Mouse (Mus musculus) liver, embryonic 11.5 days (tissue): ENCODE results near the gene Rere. TPM values are rescaled to one million over a fixed set of nuclear protein-coding genes. Genes with fewer than 3 reads are reported as not detected.

Experiments used
- ATAC-seq: fragments of 200-750 bp; cut with Nextera tagmentation; replicated peaks from 2 replicates; pipeline ENCODE4 v1.8.0; 2017; ENCODE audit warnings: moderate number of reproducible peaks, mild to moderate bottlenecking, moderate TSS enrichment, moderate library complexity; ENCODE audit not compliant: low FRiP score
- DNase-seq: peaks from one replicate; pipeline ENCODE4 v3.0.0-alpha.2; 2017; ENCODE audit warnings: low spot score
- H3K27ac ChIP-seq: fragments of 300-500 bp; sonication (generic); 2 replicates; pipeline ENCODE4 v1.5.1; 2014; ENCODE audit warnings: mild to moderate bottlenecking, low read depth, low read length, control low read depth
- H3K27me3 ChIP-seq: fragments of 300-500 bp; sonication (generic); replicated peaks from 2 replicates; pipeline ENCODE4 v1.6.1; 2014; ENCODE audit warnings: low read length, mixed read lengths; ENCODE audit not compliant: control insufficient read depth, insufficient read depth
- H3K36me3 ChIP-seq: fragments of 300-500 bp; sonication (generic); 2 replicates; pipeline ENCODE4 v1.6.1; 2014; ENCODE audit warnings: mild to moderate bottlenecking, low read length, moderate library complexity, mixed read lengths; ENCODE audit not compliant: control insufficient read depth, insufficient read depth
- H3K4me1 ChIP-seq: fragments of 300-500 bp; sonication (generic); replicated peaks from 2 replicates; pipeline ENCODE4 v1.6.1; 2014; ENCODE audit warnings: low read length, mixed read lengths; ENCODE audit not compliant: control insufficient read depth, insufficient read depth
- H3K4me2 ChIP-seq: fragments of 300-500 bp; sonication (generic); 2 replicates; pipeline ENCODE4 v1.6.1; 2014; ENCODE audit warnings: mild to moderate bottlenecking, control low read depth, moderate library complexity
- H3K4me3 ChIP-seq: fragments of 300-500 bp; sonication (generic); 2 replicates; pipeline ENCODE4 v1.5.1; 2014; ENCODE audit warnings: low read depth, low read length, control low read depth
- H3K9ac ChIP-seq: fragments of 300-500 bp; sonication (generic); 2 replicates; pipeline ENCODE4 v1.6.1; 2014; ENCODE audit warnings: low read depth, low read length, control low read depth
- H3K9me3 ChIP-seq: fragments of 300-500 bp; sonication (generic); 2 replicates; pipeline ENCODE4 v1.6.1; 2016; ENCODE audit warnings: low read length, inconsistent platforms, mixed read lengths; ENCODE audit not compliant: control insufficient read depth
- WGBS: fragments of 180-500 bp; shearing (Covaris S2); extraction: QIAGEN DNeasy Blood & Tissue Kit; methylation state at CpG from one replicate; pipeline ENCODE4 v1.1.7; 2014; 5-methylcytosine and 5-hydroxymethylcytosine counted together
- polyA plus RNA-seq: library from polyadenylated mRNA; unstranded; fragments of >200 nt; fragmentation: Nextera tagmentation; extraction: Ambion mirVana; gene quantifications from 2 replicates; pipeline ENCODE4 v1.2.1, GENCODE M21; 2014

Rere gene
- polyA plus RNA-seq, 1 experiment from 2014 or later, result 23.3 TPM

GRCm38 (mm10) chr4:150351419-150352075 lies 70.1 kb downstream of the Rere start:
- Histone ChIP-seq H3K4me2 (no peak overlapping the region), H3K9me3 (no peaks in the 10 kb centered on the region), H3K4me1 (peaks cover 11% of the 10 kb centered on the region), H3K27me3 (no peaks in the 10 kb centered on the region), H3K4me3 (no peak overlapping the region), H3K27ac (no peak overlapping the region), H3K9ac (no peak overlapping the region), H3K36me3 (no peaks in the 10 kb centered on the region)
- DNase-seq, result no peak
- 64% methylated on average over 7 of the region's 7 CpGs for WGBS
- no peak for ATAC-seq

DNA sequence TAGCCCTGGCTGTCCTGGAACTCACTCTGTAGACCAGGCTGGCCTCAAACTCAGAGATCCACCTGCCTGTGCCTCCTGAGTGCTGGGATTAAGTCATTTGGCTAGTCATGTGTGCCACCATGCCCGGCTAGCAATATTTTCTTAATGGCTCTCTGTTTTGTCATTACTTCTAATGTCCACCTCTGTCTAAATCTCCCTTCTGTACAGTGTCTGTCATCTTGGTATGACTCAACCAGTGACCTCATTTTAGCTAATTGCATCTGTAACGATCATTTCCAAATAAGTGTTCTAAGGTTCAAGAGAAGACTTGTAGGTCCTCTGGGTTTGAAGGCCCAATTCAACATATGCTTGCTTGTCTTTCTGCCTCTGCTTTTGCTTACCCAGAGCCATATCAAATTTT lies 71.3 kb downstream of the Rere start:
- 91% methylated on average over 2 of the region's 2 CpGs for WGBS
- Histone ChIP-seq H3K27me3 (no peaks in the 10 kb centered on the region), H3K27ac (no peak overlapping the region), H3K9ac (no peak overlapping the region), H3K9me3 (no peaks in the 10 kb centered on the region), H3K4me2 (no peak overlapping the region), H3K36me3 (no peaks in the 10 kb centered on the region), H3K4me3 (no peak overlapping the region), H3K4me1 (peaks cover 7% of the 10 kb centered on the region)
- ATAC-seq (no peak), DNase-seq (no peak)

GRCm38 (mm10) chr4:150353376-150353900 lies 72.0 kb downstream of the Rere start:
- ATAC-seq (no peak), DNase-seq (no peak)
- no peak overlapping the region for H3K9ac ChIP-seq

GRCm38 (mm10) chr4:150355801-150356200 lies 74.4 kb downstream of the Rere start:
- Histone ChIP-seq H3K27me3 (no peaks in the 10 kb centered on the region), H3K4me3 (no peak overlapping the region), H3K4me2 (no peak overlapping the region), H3K36me3 (no peaks in the 10 kb centered on the region), H3K4me1 (peaks cover under 1% of the 10 kb centered on the region), H3K9me3 (no peaks in the 10 kb centered on the region), H3K9ac (no peak overlapping the region), H3K27ac (no peak overlapping the region)
- DNase-seq (no peak), ATAC-seq (no peak)
- 82% methylated on average over 5 of the region's 5 CpGs for WGBS

More at GRCm38 (mm10) chr4:150353376-150353900, 72.0 kb downstream of the Rere start:
- 92% methylated on average over 7 of the region's 7 CpGs for WGBS
- H3K4me1 ChIP-seq, result peaks cover 7% of the 10 kb centered on the region
- H3K9me3 ChIP-seq, result no peaks in the 10 kb centered on the region
- H3K27me3 ChIP-seq, result no peaks in the 10 kb centered on the region
- H3K27ac ChIP-seq, result no peak overlapping the region
- no peak overlapping the region for H3K4me3 ChIP-seq
- no peaks in the 10 kb centered on the region for H3K36me3 ChIP-seq
- no peak overlapping the region for H3K4me2 ChIP-seq

DNA sequence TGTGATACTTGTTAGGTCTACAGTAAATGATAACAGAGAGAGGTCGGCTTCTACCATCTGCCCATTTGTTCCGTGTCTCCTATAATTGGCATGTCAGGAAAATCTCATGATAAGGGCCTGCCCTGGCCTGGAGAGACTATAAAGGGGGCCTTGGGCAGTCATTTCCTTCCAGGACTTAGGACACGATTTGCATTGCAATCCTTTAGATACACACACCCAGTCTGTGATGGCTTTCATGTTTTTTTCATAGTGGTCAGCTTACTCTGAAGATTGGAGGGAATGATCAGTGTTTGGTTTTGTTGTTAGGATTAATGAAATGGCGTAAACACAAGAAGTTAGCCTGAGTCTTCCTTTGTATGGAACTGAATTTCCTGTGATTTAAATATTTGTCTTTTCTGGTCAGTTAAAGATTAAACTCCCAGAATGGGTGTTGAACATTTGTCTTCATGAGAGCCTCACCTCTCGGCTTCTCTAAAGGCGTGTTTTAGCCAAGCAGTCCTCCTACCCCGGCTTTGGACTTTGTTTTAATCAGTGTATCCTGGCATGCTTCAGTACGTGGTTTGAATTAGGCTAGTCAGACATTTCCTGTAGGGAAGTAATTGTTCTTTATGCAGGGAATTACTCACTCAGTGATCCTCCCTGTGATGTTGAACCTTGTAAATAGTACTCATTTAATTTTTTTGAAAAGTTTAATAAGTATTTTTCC lies 80.7 kb downstream of the Rere start:
- Histone ChIP-seq H3K4me3 (no peak overlapping the region), H3K9ac (no peak overlapping the region), H3K4me2 (peak overlapping the region; percentile 39), H3K27me3 (no peaks in the 10 kb centered on the region), H3K36me3 (no peaks in the 10 kb centered on the region), H3K27ac (peak overlapping the region; percentile 8), H3K9me3 (no peaks in the 10 kb centered on the region), H3K4me1 (peaks cover 21% of the 10 kb centered on the region)
- 20% methylated on average over 8 of the region's 8 CpGs for WGBS
- DNase-seq, result no peak
- no peak; the same call in 1 of the 2 replicates for ATAC-seq

DNA sequence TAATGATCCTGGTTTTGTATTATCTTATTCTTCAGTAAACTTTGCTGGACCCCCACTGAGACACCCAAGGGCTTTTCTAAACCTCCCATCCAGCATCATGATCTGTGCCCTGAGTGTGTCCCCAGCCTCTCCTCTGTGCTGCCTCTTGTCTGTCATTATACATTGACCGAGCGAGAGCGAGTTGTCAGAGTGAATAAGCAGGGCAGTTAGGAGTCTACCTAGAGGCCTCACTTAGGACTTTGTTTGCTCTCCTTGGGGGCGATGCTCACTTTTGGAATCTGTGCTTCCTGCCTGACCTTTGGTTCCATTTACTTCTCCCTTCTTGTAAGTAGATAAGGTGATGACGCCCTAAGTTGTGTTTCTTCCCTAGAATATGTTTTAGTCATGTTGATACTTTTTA lies 81.4 kb downstream of the Rere start:
- peak; percentile 30 for DNase-seq
- H3K9me3 ChIP-seq, result no peaks in the 10 kb centered on the region
- no peak overlapping the region for H3K4me3 ChIP-seq
- H3K36me3 ChIP-seq, result no peaks in the 10 kb centered on the region
- ATAC-seq, result no peak
- no peak overlapping the region for H3K9ac ChIP-seq
- peak overlapping the region; percentile 63; the same call in 1 of the 2 replicates for H3K27ac ChIP-seq
- H3K4me2 ChIP-seq, result peak overlapping the region; percentile 26; the same call in 1 of the 2 replicates
- H3K4me1 ChIP-seq, result peaks cover 21% of the 10 kb centered on the region
- WGBS, result 36% methylated on average over 5 of the region's 5 CpGs
- no peaks in the 10 kb centered on the region for H3K27me3 ChIP-seq

DNA sequence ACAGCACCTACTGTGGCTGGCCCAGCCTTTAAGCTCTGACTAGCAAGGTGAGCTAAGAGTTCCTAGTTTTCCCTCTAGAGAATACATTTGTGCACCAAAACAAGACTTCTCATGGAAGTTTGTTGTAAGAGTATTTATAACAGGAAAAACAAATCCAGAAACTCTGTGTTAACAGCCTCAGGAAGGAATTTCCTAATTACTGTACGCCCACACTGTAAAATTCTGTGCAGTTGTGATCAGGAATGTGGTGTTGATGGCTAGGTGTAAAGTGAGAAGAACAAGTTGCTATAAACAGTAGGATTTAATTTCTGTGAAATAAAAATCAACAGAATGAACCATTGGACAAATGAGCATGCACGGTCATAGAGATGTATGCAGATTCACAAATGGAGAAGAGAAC lies 83.3 kb downstream of the Rere start:
- ATAC-seq (no peak), DNase-seq (no peak)
- no peaks in the 10 kb centered on the region for H3K27me3 ChIP-seq
- no peak overlapping the region for H3K4me3 ChIP-seq
- H3K9ac ChIP-seq, result no peak overlapping the region
- WGBS, result 86% methylated on average over 2 of the region's 2 CpGs
- H3K36me3 ChIP-seq, result no peaks in the 10 kb centered on the region
- H3K4me1 ChIP-seq, result peaks cover 21% of the 10 kb centered on the region
- no peak overlapping the region for H3K4me2 ChIP-seq
- no peak overlapping the region for H3K27ac ChIP-seq
- H3K9me3 ChIP-seq, result no peaks in the 10 kb centered on the region

DNA sequence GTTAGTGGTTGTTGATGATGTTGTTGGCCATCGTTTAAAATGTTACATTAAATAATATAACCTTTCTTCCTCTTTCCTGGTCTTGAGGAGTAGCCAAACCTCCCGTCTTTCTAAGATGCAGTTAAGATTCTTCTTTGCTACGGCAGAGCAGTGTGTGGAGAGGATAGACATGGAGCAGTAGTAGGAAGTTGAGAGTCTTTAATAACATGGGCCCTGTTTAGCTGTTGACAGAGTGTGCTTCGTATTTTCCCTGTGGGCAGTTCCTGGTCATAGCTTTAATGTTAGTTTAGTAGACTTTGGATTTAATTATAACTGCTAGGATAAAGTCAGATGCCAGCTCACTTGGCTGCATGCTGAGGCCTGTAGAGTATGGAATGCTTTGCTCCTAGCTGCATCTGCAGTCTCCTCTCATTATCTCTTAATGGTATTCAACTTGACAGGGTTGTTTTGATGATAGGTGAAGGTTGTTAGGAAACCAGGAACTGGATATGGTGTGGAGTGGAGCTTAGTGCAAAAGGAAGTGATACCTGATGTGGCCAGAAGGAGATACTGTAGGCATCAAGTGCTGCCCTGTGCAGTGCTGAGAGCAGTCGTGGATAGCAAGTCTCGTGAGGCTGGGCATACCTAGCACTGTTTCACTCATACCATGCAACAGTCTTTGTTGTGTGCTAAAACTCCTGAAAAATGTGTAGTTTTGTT lies 85.2 kb downstream of the Rere start:
- peaks cover 24% of the 10 kb centered on the region for H3K4me1 ChIP-seq
- no peaks in the 10 kb centered on the region for H3K36me3 ChIP-seq
- 0 out of 2 replicates have a peak overlapping the region, but pooled peaks have one; percentile 5 for H3K9ac ChIP-seq
- H3K4me2 ChIP-seq, result peak overlapping the region; percentile 18; the same call in 1 of the 2 replicates
- ATAC-seq (peak; percentile 84), DNase-seq (no peak)
- no peak overlapping the region for H3K4me3 ChIP-seq
- H3K27ac ChIP-seq, result 0 out of 2 replicates have a peak overlapping the region, but pooled peaks have one; percentile 19
- no peaks in the 10 kb centered on the region for H3K9me3 ChIP-seq
- WGBS, result 30% methylated on average over 6 of the region's 6 CpGs
- H3K27me3 ChIP-seq, result no peaks in the 10 kb centered on the region
